Mouse (Mus musculus): ENCODE data around the gene Olfr1512. TPM values are rescaled to one million over a fixed set of nuclear protein-coding genes. Genes with fewer than 3 reads are reported as not detected.
"Not testable (repeated sequence)": the region's sequence is repeated elsewhere in the genome, so short reads cannot be mapped to it uniquely, and the experiment has no call there.

Olfr1512 gene
- polyA plus RNA-seq (2012; rRNA removed), result not detected in 2 replicates

- DNase-seq (ENCODE audit: extremely low spot score in 1 of 2, low spot score in 1 of 2), result no peak
These were observed at the start of gene Olfr1512 for GRCm38 (mm10) chr14:52379068-52379467. Gene Olfr1512, minus strand, starts transcription at chr14:52379168.

- no peak for DNase-seq (ENCODE audit: extremely low spot score in 1 of 2, low spot score in 1 of 2)
These were observed 48.7 kb upstream of the Olfr1512 start for GRCm38 (mm10) chr14:52427686-52428085.

GRCm38 (mm10) chr14:52414273-52414672 is 35.3 kb upstream of the Olfr1512 start, which contains the start of gene Olfr1510:
Gene Olfr1510, minus strand, starts transcription at chr14:52414373.
- DNase-seq (ENCODE audit: extremely low spot score in 1 of 2, low spot score in 1 of 2), result no peak

- not testable (repeated sequence) for DNase-seq (ENCODE audit: extremely low spot score in 1 of 2, low spot score in 1 of 2)
These were observed 31.4 kb upstream of the Olfr1512 start for GRCm38 (mm10) chr14:52410142-52410919.

- DNase-seq (ENCODE audit: extremely low spot score in 1 of 2, low spot score in 1 of 2), result no peak
These were observed 18.3 kb upstream of the Olfr1512 start, which contains the start of gene Olfr1511 for GRCm38 (mm10) chr14:52397279-52397678. Gene Olfr1511, minus strand, starts transcription at chr14:52397379.

GRCm38 (mm10) chr14:52390084-52390848 is 11.3 kb upstream of the Olfr1512 start:
- not testable (repeated sequence) for DNase-seq (ENCODE audit: extremely low spot score in 1 of 2, low spot score in 1 of 2)

- DNase-seq (ENCODE audit: extremely low spot score in 1 of 2, low spot score in 1 of 2), result peak in 1 of 2 experiments; percentile 44
These were observed 10.2 kb downstream of the Olfr1512 start for GRCm38 (mm10) chr14:52368741-52369140.

GRCm38 (mm10) chr14:52356308-52356707 is 22.7 kb downstream of the Olfr1512 start, which contains the start of gene Olfr1513:
Gene Olfr1513, minus strand, starts transcription at chr14:52356408.
- DNase-seq (ENCODE audit: extremely low spot score in 1 of 2, low spot score in 1 of 2), result no peak

- no peak for DNase-seq (ENCODE audit: extremely low spot score in 1 of 2, low spot score in 1 of 2)
These were observed 39.5 kb downstream of the Olfr1512 start for GRCm38 (mm10) chr14:52339512-52339852.

- DNase-seq (ENCODE audit: extremely low spot score in 1 of 2, low spot score in 1 of 2), result peak; percentile 74 to 92
These were observed 40.0 kb downstream of the Olfr1512 start for GRCm38 (mm10) chr14:52338751-52339511.

- no peak for DNase-seq (ENCODE audit: extremely low spot score in 1 of 2, low spot score in 1 of 2)
These were observed 46.8 kb downstream of the Olfr1512 start for GRCm38 (mm10) chr14:52332171-52332570.

GRCm38 (mm10) chr14:52331069-52331750 is 47.8 kb downstream of the Olfr1512 start:
- no peak for DNase-seq (ENCODE audit: extremely low spot score in 1 of 2, low spot score in 1 of 2)

- no peak for DNase-seq (ENCODE audit: extremely low spot score in 1 of 2, low spot score in 1 of 2)
These were observed 50.8 kb downstream of the Olfr1512 start, which contains the start of gene Sall2 for GRCm38 (mm10) chr14:52327910-52328812. Gene Sall2, minus strand, starts transcription at chr14:52328762.

- DNase-seq (ENCODE audit: extremely low spot score in 1 of 2, low spot score in 1 of 2), result no peak
These were observed 51.5 kb downstream of the Olfr1512 start for GRCm38 (mm10) chr14:52327375-52327901.

GRCm38 (mm10) chr14:52325890-52326289 is 53.1 kb downstream of the Olfr1512 start:
- DNase-seq (ENCODE audit: extremely low spot score in 1 of 2, low spot score in 1 of 2), result no peak
